Mouse (Mus musculus) thymus, postnatal 10 days (tissue): ENCODE data around the gene Tmem151b.

Experiments used
- DNase-seq, 2 experiments: peaks; one replicate each; pipeline ENCODE4 v3.0.0; 2021; ENCODE audit warnings: low spot score in 2 of 2

Gene Tmem151b

DNA sequence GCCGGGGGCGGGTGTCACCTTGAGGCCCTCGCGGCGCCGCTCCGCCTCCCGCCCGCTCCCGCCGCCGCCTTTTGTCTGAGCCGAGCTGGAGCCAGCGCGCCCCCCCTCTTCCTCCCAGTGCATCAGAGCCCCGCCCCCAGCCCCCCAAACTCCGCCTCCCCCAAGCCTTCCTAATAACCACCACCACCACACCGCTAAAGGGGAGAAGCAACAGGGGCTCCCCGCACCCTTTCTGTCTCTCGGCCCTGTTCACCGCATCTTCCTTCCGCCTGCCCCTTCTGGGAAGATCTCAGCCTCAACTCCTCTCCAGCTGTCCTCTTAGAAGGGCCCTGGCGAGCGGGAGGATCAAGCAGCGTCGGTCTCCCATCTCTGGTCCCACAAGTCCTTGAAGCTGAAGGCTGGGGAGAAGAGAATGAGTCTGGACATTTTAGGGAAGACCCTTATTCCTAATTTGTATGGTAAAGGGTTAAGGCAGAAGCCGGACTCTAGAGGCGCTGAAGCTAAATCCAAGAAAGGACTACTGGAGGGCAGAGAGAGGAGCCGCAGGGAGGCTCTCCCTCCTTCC lies at the start of gene Tmem151b:
Tmem151b (minus strand) TSS at position 61 of the 565 bp plus-strand sequence.
- DNase-seq = peak; percentile 27 to 64

- DNase-seq = no peak
Measured at GRCm38 (mm10) chr17:45598891-45599290, 49.4 kb upstream of the Tmem151b start.

DNA sequence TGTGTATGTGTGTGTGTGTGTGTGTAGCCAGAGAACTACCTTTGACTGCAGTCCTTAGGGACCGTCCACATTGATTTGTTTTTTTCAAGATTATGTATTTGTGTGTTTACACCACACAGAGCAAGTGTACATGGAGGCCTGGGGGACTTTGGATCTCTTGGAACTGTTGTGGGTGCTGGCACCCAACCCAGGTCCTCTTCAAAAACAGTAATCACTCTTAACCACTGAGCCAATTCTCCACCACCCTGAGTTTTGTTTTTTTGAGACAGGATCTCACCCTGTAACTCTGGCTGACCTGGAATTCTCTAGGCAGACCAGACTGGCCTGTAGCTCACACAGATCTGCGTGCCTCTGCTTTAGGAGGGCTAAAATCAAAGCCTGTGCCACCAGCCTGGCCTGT lies 48.9 kb upstream of the Tmem151b start:
- DNase-seq = no peak

DNA sequence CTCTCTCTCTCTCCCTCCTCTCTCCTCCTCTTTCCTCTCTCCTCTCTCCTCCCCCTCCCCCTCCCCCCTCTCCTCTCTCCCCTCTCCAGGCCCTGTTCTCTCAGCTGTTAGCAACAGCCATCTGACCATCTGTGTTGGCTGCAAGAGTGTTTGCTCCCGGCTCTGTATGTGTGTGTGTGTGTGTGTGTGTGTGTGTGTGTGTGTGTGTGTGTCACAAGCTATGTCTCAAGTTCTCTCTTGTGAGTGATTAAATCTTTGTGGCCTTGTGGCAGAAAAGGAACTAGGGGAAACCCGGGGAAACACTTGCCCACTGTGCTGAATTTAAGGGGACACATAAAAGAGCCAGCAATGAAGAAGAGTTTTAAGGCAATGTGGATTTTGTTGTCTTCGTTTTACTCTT lies 48.3 kb upstream of the Tmem151b start:
- no peak for DNase-seq

GRCm38 (mm10) chr17:45596631-45597396 lies 47.3 kb upstream of the Tmem151b start:
- peak; percentile 55 to 63 for DNase-seq

DNA sequence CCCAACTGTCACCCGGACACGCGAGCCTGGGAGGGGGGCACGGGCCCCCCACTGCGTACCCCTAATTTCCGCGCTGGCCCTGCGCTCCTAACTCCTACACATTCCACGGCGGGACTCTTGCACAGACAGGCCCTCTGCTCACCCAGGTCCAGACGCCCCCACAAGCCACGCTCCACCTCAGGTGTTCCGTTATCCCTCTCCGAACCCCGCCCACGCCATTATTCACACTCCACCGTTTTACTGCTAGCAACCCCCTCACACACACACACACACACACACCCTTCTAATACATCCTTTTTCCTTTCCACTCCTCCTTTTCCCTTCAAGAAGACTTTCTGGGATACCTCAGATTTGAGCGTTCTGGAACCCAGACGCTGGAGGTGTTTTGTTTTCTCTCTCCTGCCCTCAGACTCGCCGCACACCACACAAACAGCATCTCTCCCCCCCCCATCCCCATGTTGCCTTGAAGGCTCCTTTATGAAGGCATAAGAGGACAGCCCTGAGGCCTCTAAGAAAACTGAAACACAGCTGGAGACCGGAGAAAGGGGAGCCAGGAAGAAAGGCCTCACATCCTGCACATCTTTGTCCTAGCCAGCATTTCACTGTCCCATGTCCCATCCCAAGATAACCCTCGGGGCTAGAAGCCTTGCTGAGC lies 46.4 kb upstream of the Tmem151b start:
- no peak for DNase-seq

DNA sequence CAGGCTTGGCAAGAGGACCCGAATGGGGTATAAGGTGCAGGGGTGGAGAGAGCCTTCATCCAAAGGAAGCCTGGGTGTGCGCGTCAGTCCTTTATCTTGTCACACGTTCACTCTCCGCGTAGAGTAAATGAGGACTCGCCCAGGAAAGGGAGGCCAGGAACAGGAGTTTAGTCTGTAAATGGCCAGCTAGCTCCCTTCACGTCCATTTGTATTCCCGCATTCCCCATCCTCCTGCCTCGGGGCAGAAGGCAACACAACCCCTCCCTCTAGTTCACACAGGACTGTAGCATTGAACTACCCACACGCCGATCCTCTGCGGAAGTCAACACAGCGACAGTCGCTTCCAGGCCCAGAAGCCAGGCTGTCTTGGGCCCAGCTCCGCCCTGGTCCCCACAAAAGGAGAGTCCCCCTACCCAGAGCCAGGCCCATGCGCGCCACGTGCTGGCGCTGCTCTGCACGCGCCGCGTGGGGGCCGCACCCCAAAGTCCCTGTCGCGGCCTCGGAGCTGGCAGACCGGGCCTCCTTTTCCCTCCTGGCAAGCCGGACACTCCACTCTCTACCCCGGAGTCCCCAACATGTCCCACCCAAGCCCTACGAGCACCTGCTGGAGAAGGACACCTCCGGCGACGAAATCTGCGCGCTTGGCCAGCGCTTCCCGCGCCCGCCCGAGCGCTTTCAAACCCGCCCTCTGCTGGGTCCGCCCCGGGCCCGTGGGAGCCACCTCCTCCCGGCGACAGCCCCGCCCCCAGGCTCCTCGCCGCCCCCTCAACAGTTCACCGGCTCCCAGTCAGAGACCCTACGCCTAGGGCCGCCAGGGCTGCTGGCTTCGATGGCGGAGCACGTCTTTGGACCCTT lies 45.6 kb upstream of the Tmem151b start:
- peak; percentile 80 to 85 for DNase-seq

DNA sequence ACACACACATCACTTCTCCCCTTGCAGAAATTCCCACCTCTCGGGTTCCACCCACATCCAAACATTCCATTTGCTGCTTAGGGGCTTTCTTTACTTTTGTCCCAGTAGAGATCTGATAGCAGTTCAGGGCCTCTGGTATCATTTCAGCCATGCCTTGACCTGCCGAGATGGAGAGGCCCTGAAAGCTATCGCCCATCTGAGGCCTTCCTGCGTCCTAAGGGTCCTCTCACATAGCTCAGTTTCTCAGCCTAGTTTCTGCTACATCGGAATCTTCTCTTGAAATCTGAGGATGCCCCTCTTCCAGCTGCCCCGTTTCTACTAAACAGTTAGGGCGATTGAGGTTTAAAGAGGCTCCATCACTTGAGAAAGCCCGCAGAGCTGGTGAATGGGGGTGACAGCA lies 44.7 kb upstream of the Tmem151b start:
- DNase-seq = no peak

GRCm38 (mm10) chr17:45593479-45593878 lies 44.0 kb upstream of the Tmem151b start:
- no peak for DNase-seq

GRCm38 (mm10) chr17:45592606-45593431 lies 43.3 kb upstream of the Tmem151b start:
- DNase-seq = peak in 1 of 2 experiments; percentile 23

DNA sequence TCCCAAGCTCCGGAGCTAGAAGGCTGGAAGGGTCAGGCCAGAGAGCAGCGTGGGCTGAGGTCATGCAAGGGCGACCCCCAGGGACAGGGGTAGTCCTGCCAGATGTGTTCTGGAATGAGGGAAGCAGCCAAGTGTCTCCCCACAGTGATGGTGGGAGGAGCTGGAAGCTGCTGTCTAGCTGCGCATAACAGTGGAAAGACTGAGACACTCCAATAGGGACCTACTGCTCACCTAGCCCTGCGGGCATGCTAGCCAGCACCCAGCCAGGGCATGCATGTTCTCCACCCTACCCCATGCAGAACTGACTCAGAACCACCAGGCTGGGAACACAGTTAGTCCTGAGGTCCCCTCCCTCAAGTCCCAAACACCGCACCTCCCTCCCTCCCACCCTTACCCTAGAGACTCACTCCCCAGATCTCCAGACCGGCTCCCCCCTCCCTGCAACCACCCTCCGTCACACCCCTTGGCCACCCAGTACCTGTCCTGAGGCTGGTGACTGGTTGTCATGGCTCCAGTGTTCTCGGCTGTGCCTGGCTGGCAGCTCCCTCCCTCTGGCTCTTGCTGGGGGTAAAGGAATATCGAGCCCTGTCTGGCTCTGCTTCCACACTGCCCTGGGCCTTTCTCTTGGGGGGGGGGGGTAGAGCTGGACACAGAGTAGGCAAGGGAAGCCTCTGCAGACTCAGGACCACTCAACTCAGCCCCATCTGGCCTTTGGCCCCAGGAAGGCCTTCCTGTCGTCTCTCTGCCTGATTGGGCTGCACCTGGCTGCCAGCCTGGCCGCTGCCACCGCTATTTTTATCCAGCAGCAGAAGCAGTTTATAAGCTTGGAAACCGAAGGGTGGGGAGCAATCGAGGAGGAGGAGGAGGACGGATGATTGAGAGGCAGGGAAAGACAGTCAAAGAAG lies 42.5 kb upstream of the Tmem151b start:
- no peak for DNase-seq

- no peak for DNase-seq
Measured at GRCm38 (mm10) chr17:45590410-45590809, 40.9 kb upstream of the Tmem151b start.

DNA sequence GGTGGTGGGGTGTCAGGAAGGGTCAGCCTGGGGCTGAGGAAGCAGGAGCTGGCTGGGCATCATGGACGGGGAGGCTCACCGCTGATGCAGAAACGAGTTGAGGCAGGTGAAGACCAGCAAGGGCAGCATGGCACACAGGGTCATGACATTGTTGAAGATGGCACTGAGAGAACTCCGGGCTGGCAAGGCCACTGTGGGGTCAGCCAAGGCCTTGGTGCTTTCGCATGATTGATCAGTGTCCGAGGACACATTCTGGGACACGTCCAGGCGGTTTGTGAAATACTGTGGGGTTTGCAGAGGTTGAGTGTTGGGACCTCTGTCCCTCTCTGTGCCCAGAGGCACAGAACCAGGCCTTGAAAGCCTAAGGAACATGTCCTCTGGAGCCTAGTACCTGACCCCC lies 40.4 kb upstream of the Tmem151b start:
- no peak for DNase-seq

- no peak for DNase-seq
Measured at GRCm38 (mm10) chr17:45589236-45589635, 39.8 kb upstream of the Tmem151b start.

DNA sequence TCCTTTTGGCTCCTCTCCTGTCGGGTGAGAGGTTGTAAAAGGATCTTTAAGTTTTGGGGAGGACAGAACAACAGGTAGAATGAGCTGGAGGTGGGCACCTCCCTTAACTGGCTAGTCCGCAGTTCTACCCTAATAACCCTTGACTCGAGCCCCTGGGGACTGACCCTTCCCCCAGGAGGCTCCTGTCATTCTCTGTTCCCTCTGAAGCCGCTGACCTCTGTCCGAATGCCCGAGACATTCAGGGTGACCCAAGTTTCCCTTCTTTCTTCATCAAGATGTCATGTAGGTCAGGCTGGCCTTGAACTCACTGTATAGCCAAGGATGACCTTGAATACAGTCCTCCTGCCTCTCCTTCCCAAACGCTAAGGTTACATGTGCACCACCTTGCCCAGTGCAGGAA lies 38.9 kb upstream of the Tmem151b start:
- no peak for DNase-seq

GRCm38 (mm10) chr17:45586449-45586837 lies 37.0 kb upstream of the Tmem151b start:
- DNase-seq = no peak

DNA sequence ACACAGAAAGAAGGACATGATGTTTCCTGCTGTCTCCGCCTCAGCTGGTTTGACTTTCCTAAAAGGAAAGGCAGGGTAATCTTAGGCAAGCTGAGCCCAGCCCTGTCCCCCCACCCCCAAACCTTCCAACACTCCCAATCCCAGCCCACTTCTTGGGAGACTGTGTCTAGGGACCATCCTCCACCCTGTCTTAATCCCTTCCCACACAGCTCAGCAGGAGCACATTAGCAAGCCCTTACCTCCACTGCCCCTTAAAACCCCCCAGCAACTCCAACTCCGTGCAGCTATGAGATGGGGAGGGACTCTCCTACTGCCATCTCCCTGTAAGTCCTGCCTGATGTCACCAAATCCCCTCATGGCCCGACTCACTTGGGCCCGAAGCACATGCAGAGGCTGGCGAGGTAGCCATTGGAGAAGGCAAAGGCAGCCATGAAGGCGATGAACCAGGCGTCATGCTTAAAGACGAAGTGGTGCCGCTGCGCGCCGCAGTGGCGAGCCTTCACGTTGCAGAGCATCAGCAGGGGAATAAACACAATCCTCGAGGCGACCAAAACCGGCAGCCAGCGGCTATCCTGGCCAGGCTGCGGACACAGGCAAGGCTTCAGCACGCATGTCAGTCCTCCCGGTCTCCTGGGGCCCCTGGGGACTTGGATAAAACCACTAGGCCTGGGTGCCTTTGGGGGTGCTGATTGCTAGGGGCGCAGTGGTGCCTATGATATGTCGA lies 36.4 kb upstream of the Tmem151b start:
- DNase-seq = no peak

DNA sequence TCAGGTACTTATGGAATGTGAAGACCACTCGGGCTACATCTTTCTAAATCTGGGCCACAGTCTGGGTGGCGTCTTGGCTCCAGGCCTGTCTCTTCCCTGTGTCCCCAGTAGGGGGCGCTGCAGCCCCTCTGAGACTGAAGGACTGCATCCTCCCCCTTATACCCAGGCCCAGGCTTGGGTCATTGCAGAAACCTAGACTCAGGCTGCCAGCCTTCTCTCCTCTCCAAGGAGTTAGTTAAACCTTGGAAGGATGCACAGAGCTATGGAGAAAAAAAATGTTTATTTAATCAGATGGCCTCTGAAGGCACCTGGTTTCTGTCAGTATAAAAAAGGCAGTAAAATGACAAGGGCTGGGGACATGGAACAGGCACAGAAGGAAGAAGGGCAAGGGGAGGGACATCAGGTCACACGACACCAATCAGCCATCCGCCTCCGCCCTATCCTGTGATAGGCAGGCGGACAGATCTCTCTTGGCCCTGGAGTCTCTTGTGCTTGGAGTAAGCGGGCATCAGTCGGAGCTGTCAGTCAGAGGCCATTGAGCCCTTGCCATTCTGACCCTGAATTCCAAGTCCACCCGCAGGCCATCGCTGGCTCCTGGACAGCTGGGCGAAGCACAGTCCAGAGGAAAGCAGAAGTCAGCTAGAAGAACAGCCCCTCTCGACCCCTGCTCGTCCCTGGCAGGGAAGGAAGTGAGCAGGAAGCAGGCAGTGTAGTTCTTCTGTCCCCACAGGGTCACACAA lies 35.6 kb upstream of the Tmem151b start:
- peak; percentile 62 to 86 for DNase-seq
